Mouse (Mus musculus) Muller cell, postnatal 12 days (primary cell): ENCODE data around the gene Ccdc9.
"Not testable (repeated sequence)": the region's sequence is repeated elsewhere in the genome, so short reads cannot be mapped to it uniquely, and the experiment has no call there.

Experiments used
- DNase-seq: peaks from one replicate; pipeline ENCODE4 v3.0.0-alpha.2; 2015; ENCODE audit errors: inconsistent ontology term

The Ccdc9 gene

DNA sequence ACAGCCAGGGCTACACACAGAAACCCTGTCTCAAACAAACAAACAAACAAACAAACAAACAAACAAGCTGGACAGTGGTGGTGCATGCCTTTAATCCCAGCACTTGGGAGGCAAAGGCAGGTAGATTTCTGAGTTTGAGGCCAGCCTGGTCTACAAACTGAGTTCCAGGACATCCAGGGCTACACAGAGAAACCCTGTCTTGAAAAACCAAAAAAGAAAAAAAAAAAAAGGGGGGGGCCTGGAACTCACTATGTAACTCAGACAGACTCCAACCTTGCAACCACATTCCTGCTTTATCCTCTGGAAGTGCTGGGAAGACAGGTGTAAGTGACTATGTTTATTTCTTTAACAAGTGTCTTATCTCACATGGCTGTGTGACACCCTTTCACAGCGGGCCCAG lies 21.5 kb upstream of the Ccdc9 start, which contains the start of gene Bbc3:
Gene Bbc3, plus strand, starts transcription at position 301 of the 400 bp plus-strand sequence.
- DNase-seq = not testable (repeated sequence)

DNA sequence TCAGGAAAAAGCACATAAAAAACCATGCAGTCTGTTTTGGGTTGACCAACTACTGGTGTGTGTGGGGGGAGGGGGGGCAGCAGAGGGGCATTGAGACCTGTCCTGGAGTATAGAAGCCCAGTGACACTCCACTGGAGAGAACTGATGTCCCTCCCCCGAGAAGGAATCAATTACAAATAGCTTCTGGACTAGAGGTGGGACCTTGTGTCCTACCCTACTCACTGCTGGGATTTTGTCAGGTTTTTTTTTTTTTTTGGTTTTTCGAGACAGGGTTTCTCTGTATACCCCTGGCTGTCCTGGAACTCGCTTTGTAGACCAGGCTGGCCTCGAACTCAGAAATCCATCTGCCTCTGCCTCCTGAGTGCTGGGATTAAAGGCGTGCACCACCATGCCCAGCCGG lies 20.5 kb upstream of the Ccdc9 start:
- DNase-seq = not testable (repeated sequence)

DNA sequence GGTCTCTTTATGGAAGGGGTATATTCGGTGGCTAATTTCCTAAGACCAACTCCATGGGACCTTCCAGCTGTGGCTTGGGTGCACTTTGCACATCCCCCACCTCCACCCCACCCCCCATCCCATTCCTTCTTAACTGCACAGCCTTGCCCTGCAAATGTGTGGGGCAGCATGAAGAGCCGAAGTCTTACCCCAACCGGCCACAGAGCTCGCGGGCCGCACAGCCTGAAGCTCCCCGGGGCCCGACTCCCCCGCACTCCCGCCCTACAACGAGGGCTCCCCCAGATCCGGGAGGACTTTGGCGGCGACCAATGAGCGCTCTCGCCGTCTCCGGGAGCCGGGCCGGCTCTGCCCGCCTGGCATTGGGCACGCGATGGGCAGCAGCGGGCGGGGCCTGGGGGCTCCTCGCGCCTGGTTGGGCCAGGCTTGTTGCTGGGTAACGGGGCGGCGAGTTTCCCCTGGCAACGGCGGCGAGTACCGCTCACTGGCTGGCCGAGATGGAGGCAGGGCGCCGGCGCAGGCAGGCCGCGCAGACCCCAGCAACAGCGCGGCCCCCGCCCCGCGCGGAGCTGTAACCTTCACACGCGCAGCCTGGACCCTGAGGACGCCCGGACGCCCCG lies 12.9 kb upstream of the Ccdc9 start:
- DNase-seq = peak; percentile 98

DNA sequence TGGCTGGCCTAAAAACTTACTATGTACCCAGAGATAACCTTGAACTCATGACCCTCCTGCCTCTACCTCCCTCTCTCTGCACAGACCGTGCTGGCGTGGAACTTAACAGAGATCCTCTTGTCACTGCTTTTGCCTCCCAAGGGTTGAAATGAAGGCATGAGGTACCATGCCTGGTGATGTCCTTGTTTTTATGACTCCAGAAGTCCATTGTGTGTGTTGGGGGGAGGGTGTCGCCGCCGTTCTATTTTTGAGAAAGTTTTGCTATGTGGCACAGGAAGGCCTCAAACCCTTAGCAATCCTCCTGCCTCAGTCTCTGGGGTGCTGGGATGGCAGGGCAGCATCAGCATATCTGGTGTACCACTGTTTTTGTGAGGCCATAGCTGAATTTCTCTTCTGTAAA lies 12.3 kb upstream of the Ccdc9 start:
- no peak for DNase-seq

DNA sequence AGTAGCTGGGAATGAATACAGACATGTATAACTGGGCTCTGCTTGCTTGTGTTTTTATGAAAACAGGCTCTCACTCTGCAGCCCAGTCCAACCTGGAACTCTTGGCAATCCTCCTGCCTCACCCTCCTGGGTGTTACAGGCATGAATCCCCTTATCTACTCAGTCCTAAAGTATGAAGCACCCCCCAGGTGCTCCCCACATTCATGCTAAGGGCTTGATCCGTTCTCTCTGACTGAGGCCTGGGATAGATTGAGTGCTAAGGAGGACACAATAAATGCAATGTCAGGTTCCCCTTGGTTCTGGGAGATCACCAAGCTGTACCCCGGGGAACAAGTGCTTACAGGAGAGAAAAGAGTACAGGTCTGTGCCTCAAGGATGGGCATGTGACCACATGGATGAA lies 11.0 kb upstream of the Ccdc9 start:
- DNase-seq = no peak

DNA sequence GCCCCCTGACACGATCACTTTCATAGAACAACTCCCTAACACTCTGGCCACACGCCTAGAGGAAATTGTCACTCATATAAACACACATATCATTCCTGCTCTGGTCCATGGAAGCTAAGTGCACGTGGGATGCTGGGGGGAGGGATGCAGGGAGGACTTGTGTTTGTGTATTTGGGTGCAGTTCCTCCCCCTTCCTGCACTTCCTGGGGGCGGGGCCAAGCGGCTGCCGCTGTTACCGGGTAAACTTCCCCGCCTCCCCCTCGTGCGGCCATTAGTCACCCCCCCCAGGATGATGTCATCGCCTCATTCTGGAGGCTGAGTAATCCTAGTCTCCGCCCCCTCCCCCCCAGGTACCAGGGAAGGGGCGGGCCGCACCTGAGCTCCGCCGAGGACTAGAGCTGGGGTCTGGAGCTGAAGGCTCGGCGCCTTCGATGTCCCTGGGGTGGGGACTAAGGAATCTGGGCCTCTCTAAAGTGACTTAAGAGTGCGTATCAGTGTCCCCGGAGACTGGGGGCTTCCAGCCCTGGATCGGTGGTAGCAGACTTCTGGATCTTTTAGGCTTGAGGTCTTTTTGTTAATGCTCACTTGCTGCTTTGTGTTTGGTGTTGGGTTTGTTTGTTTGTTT lies 10.3 kb upstream of the Ccdc9 start:
- DNase-seq = peak; percentile 97

DNA sequence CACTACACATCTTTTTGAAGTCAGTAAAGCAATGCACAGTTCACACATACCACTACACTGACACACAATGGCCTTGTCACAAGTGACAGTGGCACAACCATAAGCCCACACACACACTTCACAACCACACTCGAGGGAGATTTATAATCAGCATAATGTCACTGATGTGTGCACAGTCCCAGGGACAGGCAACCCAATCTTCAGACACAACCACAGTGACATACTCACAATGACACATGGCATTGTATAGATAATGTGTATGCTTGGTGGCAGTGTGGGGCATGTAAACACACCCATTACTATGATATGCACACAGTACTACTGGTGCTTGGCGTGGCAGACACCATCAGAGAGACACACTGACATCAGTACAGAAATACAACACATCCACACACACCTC lies 9.6 kb upstream of the Ccdc9 start:
- no peak for DNase-seq

DNA sequence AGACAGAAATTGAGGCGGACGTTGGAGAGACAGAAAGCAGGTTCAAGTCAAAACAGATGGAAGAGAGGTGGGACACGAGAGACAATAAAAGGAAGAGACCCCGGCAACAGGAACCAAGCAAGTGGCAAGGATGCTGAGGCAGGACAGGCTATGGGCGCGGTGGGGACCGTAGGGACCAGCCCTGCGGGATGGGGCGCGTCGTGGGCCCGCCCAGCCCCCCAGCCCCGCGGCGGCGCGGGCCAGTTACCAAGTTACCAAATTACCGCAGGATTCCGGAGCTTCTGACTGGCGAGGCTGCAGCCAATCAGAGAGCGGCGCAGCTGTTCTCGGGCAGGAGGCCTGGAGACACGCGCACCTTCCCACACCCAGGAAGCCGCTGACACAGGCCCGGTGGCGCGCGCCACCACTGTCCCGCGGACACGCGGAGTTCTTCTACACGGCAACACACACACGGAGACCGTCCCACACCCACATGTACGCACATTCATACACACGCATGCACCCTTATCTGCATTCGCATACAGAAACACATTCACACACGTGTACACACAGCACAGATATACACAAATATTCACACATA lies 8.8 kb upstream of the Ccdc9 start:
- peak; percentile 94 for DNase-seq

DNA sequence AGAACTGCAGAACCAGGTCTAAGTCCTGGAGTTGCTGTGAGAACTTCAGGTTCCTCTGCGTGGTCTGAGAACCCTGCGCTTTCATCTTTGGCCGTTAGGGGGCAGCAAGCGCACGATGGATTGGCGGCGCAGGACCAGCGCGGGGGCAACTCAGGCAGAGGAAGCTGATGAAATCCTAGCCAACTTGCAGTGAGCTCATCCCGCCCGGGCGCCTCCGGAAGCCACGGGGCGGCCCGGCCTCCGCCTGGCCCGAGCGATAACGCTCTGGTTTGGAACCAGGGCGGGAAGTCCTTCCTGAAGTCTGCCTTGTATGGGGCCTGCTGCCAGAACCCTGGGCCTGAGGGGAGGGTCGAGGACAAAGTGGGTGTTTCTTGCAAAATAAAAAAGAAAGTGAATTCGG lies 8.2 kb upstream of the Ccdc9 start:
- DNase-seq = peak; percentile 97

DNA sequence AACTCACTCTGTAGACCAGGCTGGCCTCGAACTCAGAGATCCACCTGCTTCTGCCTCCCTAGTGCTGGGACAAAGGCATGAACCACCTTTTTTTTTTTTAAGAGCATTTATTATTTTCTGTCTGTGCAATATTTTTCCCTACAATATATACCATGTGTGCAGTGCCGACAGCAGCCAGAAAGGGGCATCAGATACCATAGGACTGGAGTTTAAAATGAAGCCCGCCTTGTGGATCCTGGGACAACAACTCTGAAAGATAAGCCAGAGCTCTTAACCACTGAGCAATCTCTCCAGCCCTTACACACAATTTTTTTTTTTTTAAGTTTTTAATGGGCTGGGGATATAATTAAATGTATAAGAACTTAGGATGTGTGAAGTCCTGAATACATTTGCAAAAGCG lies 7.8 kb upstream of the Ccdc9 start:
- DNase-seq = peak; percentile 60

DNA sequence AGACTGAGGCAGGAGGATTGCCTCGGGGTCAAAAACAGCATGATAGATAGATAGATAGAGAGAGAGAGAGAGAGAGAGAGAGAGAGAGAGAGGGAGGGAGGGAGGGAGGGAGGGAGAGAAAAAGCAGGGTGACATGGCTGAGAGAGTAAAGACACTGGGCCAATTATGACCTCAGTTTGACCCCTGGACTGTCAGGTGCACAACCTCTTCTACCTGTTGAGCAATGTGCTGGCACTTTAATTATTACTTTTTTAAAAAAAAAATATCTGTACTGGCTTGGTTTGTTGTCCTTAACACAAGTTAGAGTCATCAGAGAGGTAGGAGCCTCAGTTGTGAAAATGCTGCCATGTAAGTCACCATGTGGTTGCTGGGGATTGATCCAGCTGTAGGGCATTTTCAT lies 1.2 kb upstream of the Ccdc9 start:
- no peak for DNase-seq

DNA sequence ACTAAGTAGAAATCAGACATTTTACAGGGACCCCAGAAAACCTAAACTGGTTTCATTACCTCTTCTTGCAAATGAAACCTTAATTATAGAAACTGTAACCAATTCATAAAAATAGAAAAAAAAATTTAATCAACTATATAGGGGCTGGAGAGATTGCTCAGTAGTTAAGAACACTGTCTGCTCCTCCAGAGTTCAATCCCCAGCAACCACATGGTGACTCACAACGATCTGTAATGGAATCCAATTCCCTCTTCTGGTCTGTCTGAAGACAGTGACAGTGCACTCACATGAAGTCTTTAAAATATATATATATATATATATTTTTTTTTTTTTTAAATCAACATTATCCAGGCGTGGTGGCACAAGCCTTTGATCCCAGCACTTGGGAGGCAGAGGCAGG lies 421 bp upstream of the Ccdc9 start:
- DNase-seq = no peak

DNA sequence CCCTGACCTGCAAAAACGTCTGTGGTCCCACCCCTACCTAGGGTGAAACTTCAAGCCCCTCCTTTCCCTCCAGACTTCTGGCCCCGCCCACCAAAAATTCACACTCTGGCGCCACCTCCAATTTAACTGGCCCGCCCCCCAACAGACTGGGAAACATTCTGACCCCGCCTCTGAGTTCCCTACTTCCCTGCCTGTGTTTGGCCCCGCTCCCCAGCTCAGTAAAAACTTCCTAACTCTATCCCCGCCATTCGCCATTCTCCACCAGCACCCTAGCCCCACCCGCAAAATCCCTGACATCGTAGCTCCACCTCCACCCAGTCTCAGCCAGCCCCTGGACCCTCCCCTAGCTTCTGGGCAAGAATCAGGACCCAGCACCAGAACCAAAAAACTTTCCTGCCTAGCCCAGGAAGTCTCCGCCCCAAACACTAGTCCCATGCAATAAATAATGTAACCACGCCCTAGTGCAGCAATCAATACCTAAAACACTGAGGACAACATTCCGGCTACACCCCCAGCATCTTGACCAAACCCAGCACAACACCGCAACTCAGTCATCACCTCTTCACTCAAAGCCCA lies 1.1 kb downstream of the Ccdc9 start:
- DNase-seq = peak; percentile 84

DNA sequence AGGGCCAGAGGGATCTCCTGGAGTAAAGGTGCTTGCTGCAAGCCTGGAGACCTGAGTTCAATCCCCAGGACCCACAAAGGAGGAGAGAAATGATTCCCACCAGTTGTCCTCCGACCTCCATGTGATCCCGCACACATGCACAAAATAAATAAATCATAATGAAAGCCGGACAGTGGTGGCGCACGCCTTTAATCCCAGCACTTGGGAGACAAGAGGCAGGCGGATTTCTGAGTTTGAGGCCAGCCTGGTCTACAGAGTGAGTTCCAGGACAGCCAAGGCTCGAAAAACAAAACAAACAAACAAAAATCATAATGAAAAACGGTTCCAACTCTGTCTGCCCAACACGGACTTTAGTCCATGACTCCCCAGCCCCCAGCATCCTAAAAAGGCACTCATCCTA lies 1.7 kb downstream of the Ccdc9 start:
- DNase-seq = no peak

DNA sequence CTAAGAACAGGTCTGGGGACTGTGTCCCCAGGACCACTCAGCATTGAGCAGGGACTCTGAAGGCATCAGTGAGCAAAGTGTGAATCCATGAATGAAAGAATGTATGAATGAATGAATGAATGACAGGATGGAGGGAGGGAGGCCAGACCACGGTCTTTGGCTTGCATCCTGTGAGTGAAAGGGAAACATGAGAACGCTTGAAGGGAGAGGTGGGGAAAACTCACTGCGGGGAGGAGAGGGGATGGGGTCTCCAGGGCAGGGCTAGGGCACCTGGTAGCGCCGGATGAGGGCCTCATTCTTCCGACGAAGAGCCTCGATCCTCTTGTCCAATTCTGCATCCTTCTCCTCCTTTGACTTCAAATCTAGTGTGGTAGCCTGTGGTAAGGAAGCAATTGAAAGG lies 2.6 kb downstream of the Ccdc9 start:
- DNase-seq = no peak

DNA sequence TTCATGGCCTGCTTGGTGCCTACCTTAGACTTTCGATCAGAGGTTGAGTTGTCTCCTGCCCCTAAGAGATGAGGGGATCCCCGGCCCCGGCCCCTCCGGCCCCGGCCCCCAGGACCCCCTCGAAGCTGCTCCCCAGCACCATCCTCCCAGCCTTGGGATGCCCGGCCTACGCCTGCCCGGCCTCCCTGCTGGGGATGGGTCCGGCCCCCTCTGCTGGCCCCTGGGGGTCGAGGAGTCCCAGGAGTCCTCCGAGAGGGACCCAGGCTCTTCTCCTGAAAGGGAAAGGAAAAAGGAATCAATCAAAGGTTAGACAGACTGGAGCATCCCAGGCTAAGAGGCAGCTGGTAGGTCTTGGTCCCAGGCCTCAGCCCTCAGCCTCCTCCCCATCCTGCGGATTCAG lies 4.3 kb downstream of the Ccdc9 start:
- no peak for DNase-seq

DNA sequence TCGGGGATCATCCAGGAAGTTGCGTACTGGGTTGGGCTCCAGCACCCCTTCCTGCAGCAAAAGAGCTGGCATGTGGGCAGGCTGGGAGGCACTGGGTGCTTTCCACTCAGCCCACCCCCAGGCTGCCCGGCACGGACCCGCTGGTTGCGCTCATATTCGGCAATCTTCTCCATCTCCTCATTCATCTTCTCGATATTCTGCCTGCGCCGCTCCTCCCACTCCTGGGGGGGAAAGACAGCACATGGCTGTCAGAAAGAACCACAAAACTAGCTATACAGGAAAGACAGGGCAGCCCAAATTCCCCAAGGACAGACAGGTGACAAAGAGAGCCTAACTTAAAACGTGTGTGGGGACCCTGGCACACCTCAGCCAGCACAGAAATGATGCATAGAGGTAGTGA lies 5.9 kb downstream of the Ccdc9 start:
- DNase-seq = no peak

DNA sequence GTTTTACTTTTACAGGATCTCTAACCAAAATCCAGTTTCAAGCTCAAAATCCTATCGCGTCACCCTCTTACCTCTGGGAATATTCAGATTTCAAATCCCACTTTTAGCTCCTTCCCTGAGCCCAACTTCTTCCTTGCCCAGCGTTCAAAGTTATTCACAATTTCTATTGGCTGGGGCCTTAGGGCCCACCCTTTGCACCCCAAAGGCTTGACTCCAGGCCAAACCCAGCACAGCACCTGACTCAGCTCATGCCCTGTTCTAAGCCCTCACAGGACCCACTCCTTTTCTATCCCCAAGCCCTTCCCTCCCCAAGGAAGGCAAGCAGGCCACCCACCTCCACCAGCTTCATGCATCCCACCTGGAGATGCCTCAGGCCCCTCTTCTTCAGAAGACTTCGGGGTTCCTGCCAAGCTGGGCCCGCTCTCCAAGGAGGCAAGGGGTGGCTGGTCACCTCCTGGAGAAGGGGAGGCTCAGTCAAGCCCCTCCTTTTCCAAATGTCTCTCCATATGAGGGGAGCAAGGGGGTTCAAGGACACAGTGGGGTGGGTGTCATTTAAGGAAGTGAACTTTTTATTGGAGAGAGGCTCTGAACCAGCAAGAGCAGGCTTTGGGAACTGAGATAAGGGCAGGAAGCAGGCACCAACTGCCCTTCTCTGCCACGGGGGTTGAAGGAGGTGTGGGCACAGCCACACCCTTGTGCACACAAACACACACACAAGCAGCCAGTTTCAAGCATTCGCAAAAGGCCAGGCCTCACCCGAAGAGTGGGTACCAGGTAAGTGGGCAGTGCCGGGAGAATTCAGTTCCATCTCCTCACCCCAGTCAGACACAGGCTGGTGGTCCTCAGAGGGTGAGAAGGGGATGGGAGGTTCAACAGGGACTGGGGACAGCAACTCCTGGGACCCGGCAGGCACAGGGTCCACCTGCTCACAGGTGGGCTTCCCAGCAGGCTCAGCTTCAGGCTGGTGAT lies 11.4 kb downstream of the Ccdc9 start:
- DNase-seq = no peak

DNA sequence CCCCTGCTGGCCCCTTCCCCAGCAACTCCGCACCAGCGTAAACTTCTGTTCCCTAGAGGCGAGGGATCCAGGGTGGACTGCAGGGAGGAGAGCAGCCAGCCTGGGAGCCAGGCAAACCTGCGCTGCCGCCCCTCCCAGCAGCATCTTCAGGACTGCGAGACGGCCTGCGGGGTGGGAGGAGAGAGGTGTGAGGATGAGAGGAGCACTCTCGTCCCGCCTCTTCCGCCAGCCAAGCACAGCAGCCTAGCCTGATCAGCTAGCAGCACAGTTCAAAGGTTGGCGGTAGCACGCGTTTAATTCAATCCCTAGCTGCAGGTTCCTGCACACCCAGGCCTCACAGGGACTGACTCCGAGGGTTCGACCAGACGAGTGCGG lies 12.8 kb downstream of the Ccdc9 start:
- no peak for DNase-seq

DNA sequence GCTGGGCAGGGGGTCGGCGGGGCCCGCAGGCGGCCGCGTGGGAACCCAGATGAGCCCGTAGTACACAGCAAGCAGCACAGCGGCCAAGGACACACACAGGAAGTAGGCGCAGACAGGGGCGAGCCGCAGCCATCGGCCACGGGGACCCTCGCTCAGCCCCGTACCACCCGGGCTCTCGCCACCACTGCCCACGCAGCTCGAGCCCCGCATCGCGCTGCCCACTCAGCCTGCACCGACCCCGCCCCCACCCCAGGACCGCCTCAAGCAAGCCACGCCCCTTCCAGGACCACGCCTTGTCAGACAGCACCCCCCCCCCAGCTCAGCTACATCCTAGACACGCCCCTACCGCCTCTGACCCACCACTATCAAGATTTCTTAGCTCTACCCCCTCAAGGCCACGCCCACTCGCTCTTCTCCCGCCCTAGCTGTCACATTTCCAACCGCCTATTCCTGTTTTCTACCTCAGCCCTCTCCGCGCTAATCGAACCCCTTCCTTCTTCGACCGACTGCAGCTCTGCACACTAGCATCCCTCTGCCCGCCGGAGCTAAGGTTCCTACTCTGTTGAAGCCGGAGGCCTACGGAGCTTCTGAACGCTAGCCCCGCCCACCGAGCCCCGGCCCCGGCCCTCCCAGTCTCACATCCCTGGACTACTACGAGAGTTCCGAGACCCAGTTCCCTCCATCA lies 13.4 kb downstream of the Ccdc9 start, which contains the start of gene Inafm1:
Gene Inafm1, minus strand, starts transcription at position 537 of the 685 bp plus-strand sequence.
- peak; percentile 96 for DNase-seq

DNA sequence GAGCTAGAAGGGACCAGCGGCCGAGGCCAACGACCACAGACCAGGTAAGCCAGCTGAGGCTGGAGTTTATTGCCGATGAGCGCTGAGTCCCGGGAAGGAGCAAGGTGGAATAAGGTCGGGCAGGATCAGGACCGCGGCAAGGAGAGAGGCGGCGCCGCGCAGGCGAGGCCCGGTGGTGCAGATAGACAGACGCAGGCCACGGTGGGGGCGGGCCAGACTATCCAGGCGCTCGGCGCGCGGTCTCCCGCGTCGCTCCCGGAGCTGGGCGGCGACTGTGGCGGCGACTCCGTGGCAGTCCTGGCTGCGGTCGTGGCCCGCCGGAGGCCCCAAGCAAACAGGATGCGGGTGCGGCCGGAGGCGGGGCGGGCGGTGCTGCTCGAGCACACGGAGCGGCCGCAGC lies 13.9 kb downstream of the Ccdc9 start:
- peak; percentile 86 for DNase-seq
